Mouse (Mus musculus) stomach, embryonic 16.5 days (tissue): ENCODE data around the gene Hectd3. TPM values are rescaled to one million over a fixed set of nuclear protein-coding genes. Genes with fewer than 3 reads are reported as not detected.

ENCODE experiments used
- ATAC-seq: fragments of 200-750 bp; cut with Nextera tagmentation; 2 replicates; pipeline ENCODE4 v1.8.0; 2017; ENCODE audit warnings: moderate number of reproducible peaks, moderate TSS enrichment; ENCODE audit not compliant: insufficient read depth, low FRiP score
- H3K27ac ChIP-seq: fragments of 300-500 bp; sonication (generic); 2 replicates; pipeline ENCODE4 v1.5.1; 2014; ENCODE audit warnings: low read length
- H3K27me3 ChIP-seq: fragments of 300-500 bp; sonication (generic); 2 replicates; pipeline ENCODE4 v1.6.1; 2014; ENCODE audit warnings: low read length, control low read depth, mixed read lengths; ENCODE audit not compliant: control insufficient read depth, insufficient read depth
- H3K36me3 ChIP-seq: fragments of 300-500 bp; sonication (generic); 2 replicates; pipeline ENCODE4 v1.6.1; 2014; ENCODE audit warnings: low read length; ENCODE audit not compliant: control insufficient read depth, insufficient read depth
- H3K4me1 ChIP-seq: fragments of 300-500 bp; sonication (generic); 2 replicates; pipeline ENCODE4 v1.6.1; 2014; ENCODE audit warnings: low read length, control low read depth, mixed read lengths; ENCODE audit not compliant: control insufficient read depth, insufficient read depth
- H3K4me2 ChIP-seq: fragments of 300-500 bp; sonication (generic); 2 replicates; pipeline ENCODE4 v1.6.1; 2014; ENCODE audit warnings: low read depth, low read length, mixed read lengths
- H3K4me3 ChIP-seq: fragments of 300-500 bp; sonication (generic); replicated peaks from 2 replicates; pipeline ENCODE4 v1.5.1; 2014; ENCODE audit warnings: mild to moderate bottlenecking, low read length
- H3K9ac ChIP-seq: fragments of 300-500 bp; sonication (generic); 2 replicates; pipeline ENCODE4 v1.6.1; 2014; ENCODE audit warnings: low read length
- H3K9me3 ChIP-seq: fragments of 300-500 bp; sonication (generic); replicated peaks from 2 replicates; pipeline ENCODE4 v1.6.1; 2016; ENCODE audit warnings: low read length, control low read depth; ENCODE audit not compliant: control insufficient read depth
- WGBS: fragments of 180-500 bp; shearing (Covaris S2); extraction: QIAGEN DNeasy Blood & Tissue Kit; methylation state at CpG from one replicate; pipeline ENCODE4 v1.1.7; 2014; 5-methylcytosine and 5-hydroxymethylcytosine counted together
- polyA plus RNA-seq: library from polyadenylated mRNA; unstranded; fragments of >200 nt; fragmentation: Nextera tagmentation; extraction: Ambion mirVana; gene quantifications from 2 replicates; pipeline ENCODE4 v1.2.1, GENCODE M21; 2015

Gene Hectd3
- polyA plus RNA-seq, 1 experiment from 2014 or later, result 6.9 TPM

DNA sequence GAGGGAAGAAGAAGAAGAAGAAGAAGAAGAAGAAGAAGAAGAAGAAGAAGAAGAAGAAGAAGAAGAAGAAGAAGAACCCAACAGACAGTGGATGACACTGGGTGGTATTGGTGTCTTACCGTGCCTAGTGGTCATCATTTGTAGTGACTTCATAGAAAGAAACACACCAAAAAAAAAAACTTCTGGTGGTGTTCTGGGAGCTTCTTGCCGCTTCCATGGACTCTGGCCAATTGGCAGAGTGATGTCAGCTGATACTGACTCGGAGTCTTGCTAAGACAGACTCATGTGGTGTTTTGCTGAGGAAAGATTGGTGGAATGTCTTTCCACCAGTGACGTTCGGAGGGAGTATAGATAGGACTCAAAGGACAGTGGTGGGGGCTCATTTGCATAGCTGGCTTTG lies 15.1 kb downstream of the Hectd3 start:
- Histone ChIP-seq H3K36me3 (no peaks in the 10 kb centered on the region), H3K4me1 (no peaks in the 10 kb centered on the region), H3K27me3 (no peaks in the 10 kb centered on the region), H3K4me2 (no peak overlapping the region), H3K4me3 (no peak overlapping the region), H3K9ac (no peak overlapping the region), H3K27ac (no peak overlapping the region), H3K9me3 (no peaks in the 10 kb centered on the region)
- no peak for ATAC-seq
- 86% methylated on average over 5 of the region's 5 CpGs for WGBS

- no peak overlapping the region for H3K9ac ChIP-seq
- H3K27ac ChIP-seq, result no peak overlapping the region
- H3K27me3 ChIP-seq, result no peaks in the 10 kb centered on the region
- H3K9me3 ChIP-seq, result no peaks in the 10 kb centered on the region
- WGBS, result 82% methylated on average over 6 of the region's 6 CpGs
- H3K4me1 ChIP-seq, result no peaks in the 10 kb centered on the region
- no peak overlapping the region for H3K4me3 ChIP-seq
- H3K36me3 ChIP-seq, result no peaks in the 10 kb centered on the region
- ATAC-seq, result no peak
- H3K4me2 ChIP-seq, result no peak overlapping the region
Observed at GRCm38 (mm10) chr4:117013596-117013995, 18.5 kb downstream of the Hectd3 start.

DNA sequence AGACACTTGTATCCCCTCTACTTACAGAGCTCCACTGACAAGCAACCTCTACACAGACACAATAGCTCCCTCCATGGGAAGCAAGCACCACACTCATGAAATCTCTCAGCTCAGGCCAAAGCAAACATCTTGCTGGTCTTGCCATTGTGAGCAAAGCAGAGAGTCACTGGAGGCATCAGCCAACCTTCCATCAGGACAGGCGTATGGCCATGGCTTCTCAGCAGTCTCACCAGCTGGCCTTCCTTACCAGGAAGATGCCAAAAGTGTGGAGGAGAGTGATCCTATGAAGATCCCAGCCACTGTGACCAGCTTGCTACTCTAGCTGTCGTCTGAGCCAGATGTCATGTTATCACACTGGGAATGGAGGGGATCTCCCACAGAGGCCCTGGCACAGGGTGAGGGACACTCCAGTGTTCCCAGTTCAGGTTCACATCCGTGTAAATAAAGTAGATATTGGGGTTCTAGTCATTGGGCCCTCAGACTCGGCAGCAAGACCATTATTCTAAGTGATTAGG lies 19.8 kb downstream of the Hectd3 start:
- Histone ChIP-seq H3K4me2 (no peak overlapping the region), H3K9ac (no peak overlapping the region), H3K4me1 (peaks cover under 1% of the 10 kb centered on the region; the same call in 1 of the 2 replicates), H3K36me3 (no peaks in the 10 kb centered on the region), H3K4me3 (no peak overlapping the region), H3K9me3 (no peaks in the 10 kb centered on the region), H3K27me3 (no peaks in the 10 kb centered on the region), H3K27ac (no peak overlapping the region)
- ATAC-seq, result no peak
- 58% methylated on average over 4 of the region's 4 CpGs for WGBS

- H3K27me3 ChIP-seq, result no peaks in the 10 kb centered on the region
- no peak overlapping the region for H3K4me3 ChIP-seq
- 89% methylated on average over 2 of the region's 2 CpGs for WGBS
- H3K27ac ChIP-seq, result no peak overlapping the region
- H3K36me3 ChIP-seq, result no peaks in the 10 kb centered on the region
- ATAC-seq, result no peak
- no peak overlapping the region for H3K4me2 ChIP-seq
- no peaks in the 10 kb centered on the region for H3K9me3 ChIP-seq
- peaks cover 5% of the 10 kb centered on the region for H3K4me1 ChIP-seq
- H3K9ac ChIP-seq, result no peak overlapping the region
Observed at GRCm38 (mm10) chr4:117017738-117018137, 22.6 kb downstream of the Hectd3 start.

- Histone ChIP-seq H3K4me1 (peaks cover 5% of the 10 kb centered on the region), H3K4me3 (no peak overlapping the region), H3K9ac (no peak overlapping the region), H3K27ac (no peak overlapping the region), H3K27me3 (no peaks in the 10 kb centered on the region), H3K9me3 (no peaks in the 10 kb centered on the region), H3K36me3 (no peaks in the 10 kb centered on the region), H3K4me2 (no peak overlapping the region)
- ATAC-seq, result no peak
- WGBS, result 86% methylated on average over 7 of the region's 7 CpGs
Observed at GRCm38 (mm10) chr4:117018327-117018726, 23.2 kb downstream of the Hectd3 start.

GRCm38 (mm10) chr4:117019206-117020134 lies 24.4 kb downstream of the Hectd3 start, which contains the start of gene Eif2b3:
Eif2b3 (plus strand) TSS chr4:117019402.
- Histone ChIP-seq H3K4me3 (peak within 1 kb of the TSS; percentile 97), H3K27ac (peak within 1 kb of the TSS; percentile 35; the same call in 1 of the 2 replicates), H3K36me3 (no peaks in the 10 kb centered on the region), H3K27me3 (no peaks in the 10 kb centered on the region), H3K4me1 (peaks cover 5% of the 10 kb centered on the region), H3K9ac (peak within 1 kb of the TSS; percentile 94), H3K4me2 (peak within 1 kb of the TSS; percentile 87), H3K9me3 (no peaks in the 10 kb centered on the region)
- WGBS, result under 1% methylated on average over 61 of the region's 61 CpGs
- peak; percentile 96 for ATAC-seq

- H3K4me1 ChIP-seq, result peaks cover 5% of the 10 kb centered on the region
- H3K4me3 ChIP-seq, result no peak overlapping the region
- H3K27ac ChIP-seq, result no peak overlapping the region
- H3K9me3 ChIP-seq, result no peaks in the 10 kb centered on the region
- H3K27me3 ChIP-seq, result no peaks in the 10 kb centered on the region
- no peak overlapping the region for H3K9ac ChIP-seq
- no peak for ATAC-seq
- no peaks in the 10 kb centered on the region for H3K36me3 ChIP-seq
- H3K4me2 ChIP-seq, result no peak overlapping the region
- 97% methylated on average over 4 of the region's 4 CpGs for WGBS
Observed at GRCm38 (mm10) chr4:117023469-117023868, 28.4 kb downstream of the Hectd3 start.

DNA sequence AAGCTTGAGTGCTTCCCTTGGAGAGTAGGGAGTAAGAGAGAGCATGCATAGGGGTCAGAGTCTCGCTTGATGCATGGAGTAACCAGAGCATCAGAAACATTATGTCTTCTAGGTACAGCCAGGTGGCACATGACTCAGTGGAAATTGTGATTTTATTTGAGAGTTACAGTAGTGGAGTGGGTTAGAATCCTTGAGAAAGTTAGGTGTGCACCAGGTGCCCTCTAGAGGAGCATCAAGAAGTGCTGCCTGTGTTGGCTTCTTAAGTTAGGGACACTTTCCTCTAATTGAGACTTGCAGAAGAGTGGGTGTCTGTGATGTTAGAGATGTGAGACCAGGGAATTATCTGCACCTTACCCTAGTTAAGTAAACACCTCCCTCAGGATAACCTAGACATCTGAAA lies 36.0 kb downstream of the Hectd3 start:
- Histone ChIP-seq H3K4me3 (no peak overlapping the region), H3K27ac (no peak overlapping the region), H3K9me3 (no peaks in the 10 kb centered on the region), H3K36me3 (no peaks in the 10 kb centered on the region), H3K4me2 (no peak overlapping the region), H3K27me3 (no peaks in the 10 kb centered on the region), H3K4me1 (no peaks in the 10 kb centered on the region), H3K9ac (no peak overlapping the region)
- ATAC-seq, result no peak
- WGBS, result 81% methylated on average over 1 of the region's 1 CpGs

DNA sequence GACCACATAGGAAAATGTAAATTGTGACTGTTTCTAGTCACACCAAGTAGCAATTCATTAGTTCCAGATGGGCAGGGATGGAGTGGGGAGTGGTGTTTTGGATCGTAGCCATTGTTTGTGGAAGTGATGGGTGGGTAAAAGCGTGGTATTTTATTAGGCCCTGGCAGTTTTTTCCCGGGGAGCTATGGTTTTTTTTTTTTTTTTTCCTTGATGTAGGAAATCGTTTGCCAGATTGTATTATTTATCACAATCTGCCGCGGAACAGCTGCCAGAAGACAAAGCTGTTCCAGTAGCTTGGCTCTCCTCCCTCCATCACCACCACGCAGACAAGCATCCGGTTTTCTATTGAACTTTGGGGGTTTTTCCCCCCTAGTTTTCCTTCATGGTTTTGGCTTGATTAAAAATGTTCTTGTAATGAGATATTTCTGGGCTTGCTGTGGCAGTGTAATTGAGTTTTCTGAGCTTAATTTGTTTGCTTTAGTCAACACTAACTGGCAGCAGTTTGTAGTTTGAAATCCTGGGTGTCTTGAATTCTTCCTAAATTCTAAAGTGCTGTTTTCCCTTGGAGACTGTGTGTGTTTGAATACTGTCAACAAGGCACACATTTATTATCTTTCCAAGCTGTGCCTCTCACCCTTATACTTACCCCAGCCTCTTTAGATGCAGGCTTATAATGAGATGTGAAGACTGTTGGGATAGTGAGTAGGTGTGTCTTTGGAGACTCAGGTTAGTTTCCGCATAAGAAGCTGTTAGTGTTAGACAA lies 45.0 kb downstream of the Hectd3 start:
- no peak for ATAC-seq
- Histone ChIP-seq H3K27ac (peak overlapping the region; percentile 73), H3K9ac (no peak overlapping the region), H3K27me3 (no peaks in the 10 kb centered on the region), H3K4me2 (0 out of 2 replicates have a peak overlapping the region, but pooled peaks have one; percentile 4), H3K4me3 (no peak overlapping the region), H3K4me1 (peaks cover 21% of the 10 kb centered on the region), H3K9me3 (no peaks in the 10 kb centered on the region), H3K36me3 (no peaks in the 10 kb centered on the region)
- WGBS, result 26% methylated on average over 9 of the region's 9 CpGs
